Mouse (Mus musculus): ENCODE results near the gene Coq8a.

Coq8a gene

DNA sequence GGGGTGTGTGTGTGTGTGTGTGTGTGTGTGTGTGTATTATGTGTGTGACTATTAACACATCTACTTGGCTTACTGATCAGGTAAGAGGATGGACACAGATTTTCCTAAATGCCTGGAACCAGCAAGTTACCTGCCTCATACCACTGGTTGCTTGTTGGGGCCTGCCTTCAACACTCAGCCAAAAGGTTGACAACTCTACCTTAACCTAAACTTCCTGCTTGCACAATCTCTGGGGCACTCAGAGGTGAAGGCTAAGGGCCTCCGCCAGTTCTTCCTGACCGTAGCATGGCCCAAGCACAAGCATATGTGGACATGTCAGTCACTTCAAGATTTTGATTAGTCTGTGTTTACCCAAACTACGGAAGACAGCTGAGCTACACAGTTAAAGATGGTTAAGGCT, 1.4 kb downstream of the Coq8a start:
- DNase-seq (ENCODE audit: low read depth, low spot score) = no peak

DNA sequence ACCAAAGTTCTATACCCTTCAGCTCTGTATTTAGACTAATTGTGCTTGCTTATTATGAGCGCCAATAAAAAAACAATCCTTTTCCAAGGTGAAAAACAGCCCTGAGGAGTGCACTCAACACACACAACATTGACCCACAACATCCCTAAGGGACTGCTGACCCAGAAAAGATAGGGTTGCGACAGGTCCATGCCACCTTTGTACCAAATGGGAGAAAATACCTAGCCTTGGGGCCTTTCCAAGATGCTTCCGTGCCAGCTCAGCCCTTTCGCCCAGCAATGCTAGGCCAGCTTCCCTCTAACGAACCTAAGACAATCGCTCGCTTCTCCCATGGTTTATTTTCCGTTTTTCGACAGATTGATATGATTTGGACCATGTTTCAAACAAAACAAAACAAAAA, 2.9 kb downstream of the Coq8a start:
- DNase-seq (ENCODE audit: low read depth, low spot score) = no peak

DNA sequence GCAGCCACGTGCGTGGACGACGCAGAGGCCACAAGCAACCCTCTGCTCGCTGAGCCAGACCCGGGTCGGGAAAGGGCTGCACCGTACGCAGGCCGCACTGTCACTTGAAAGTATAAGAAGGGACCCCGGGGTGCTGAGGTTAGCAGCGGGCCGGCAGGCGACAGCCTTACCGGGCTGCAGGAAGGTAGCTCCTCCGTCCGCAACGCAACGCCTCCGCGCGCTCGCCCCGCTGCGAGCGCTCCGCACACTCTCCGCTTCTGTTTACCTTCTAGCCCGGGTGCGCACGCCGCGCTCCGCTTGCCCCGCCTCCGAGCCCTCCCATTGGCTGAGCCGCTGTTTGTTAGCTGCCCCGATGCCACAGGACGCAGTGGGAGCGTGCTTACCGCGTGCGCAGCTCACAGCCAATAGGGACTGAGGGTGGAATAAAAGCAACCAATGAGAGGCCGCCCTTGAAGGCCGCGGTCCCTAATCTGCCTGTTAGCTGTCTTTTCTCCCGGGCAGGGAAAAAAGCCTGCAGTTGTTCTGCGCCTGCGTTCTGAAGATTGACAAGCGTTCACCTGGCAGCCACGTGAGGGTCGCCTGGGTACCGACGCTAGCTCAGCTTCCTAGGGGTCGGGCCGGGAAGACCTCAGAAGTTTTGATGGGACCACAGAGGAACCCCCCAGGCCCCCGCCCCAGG, 3.6 kb downstream of the Coq8a start:
- DNase-seq (ENCODE audit: low read depth, low spot score) = peak; percentile 98

DNA sequence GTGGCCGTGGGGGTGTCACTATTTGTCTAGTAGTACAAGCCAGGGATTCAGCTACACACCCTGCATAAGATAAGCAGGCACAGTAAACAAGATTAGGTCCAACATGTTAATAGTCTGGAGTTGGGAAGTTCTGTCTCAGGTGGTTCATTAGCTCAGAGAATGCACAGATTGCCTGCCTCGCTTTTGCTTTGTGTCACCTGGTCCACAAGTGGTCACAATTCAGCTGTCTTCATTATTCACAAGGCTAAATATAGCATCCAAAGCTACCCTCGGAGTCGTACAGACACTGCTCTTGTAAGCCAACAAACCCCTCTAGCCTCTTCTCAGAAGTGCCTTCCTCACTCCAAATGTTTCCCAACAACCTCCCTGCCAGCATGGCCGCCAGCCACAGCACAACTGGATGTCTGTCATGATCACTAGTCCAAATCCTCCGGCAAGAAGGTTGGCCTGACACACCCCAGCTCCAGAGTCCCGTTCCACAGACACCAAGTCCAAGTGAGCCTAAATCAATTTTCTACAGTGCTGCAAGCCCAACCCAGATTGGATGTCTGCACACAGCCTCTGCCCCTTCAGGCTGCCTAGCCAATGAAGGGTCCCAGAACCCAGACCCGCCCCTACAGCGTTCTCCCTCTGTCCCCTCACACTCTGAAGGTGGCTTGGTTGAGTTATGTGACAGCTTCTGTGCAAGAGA, 4.5 kb downstream of the Coq8a start:
- DNase-seq (ENCODE audit: low read depth, low spot score) = peak; percentile 32

DNA sequence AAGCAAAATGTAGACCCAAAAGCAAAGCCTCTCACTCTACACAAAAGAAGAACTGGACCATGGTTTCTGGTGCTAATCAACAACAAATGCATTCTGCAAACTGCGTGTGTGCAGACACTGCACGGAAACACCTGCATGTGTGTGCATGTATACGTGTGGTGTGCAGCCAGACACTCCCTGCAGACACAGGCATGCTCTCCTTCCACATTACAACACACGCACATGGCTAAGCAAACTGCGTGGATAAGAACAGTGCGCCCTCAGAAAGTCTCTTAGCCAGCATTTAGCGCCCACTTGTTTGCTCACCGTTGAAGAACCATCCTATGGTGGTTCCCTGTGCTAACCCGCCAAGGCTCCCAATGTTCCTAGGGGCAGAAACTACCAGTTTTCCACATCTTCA, 5.4 kb downstream of the Coq8a start:
- DNase-seq (ENCODE audit: low read depth, low spot score) = no peak

DNA sequence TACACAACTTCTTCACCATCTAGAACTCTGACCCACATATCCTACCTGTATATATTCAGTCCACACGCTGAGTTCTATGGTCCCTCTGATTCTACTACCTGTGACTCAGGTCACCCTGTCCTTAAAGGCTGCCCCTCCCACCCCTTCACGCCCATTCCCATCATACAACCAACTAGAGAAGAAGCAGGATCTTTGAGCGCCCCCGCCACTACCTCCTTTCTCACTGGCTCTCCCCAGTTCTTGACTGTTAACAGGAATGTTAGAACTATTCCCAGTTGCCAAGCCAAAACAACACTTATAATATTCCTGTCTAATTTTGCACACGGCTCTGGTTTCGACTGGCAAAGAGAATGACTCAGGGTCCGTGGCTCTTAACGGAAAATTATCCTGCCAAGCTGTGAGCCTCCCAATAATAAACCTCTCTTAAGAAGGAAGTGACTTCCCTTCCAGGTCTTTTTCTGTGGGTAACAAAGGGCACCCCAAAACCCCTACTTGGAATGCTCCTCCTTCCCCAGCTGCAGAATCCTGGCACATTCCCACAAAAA, 5.9 kb downstream of the Coq8a start:
- peak; percentile 9 for DNase-seq (ENCODE audit: low read depth, low spot score)

DNA sequence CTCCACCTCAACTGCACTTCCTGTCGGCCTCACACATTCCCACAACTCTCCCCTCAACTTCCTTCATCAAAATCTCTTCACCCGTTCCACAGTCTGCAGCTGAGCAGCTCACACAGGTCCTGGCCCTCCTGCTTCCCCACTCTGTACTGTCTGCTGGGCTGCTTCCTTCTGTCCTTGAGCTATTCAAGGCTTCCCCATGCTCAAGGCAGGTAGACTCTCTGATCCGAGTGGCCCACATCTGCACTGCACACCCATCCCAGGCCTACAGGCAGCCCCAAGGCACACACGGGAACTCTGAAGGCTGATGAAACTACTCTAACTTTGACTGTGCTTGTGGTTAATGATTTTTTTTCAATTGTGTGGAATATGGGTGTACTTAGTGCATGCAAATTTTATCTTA, 6.5 kb downstream of the Coq8a start:
- no peak for DNase-seq (ENCODE audit: low read depth, low spot score)

DNA sequence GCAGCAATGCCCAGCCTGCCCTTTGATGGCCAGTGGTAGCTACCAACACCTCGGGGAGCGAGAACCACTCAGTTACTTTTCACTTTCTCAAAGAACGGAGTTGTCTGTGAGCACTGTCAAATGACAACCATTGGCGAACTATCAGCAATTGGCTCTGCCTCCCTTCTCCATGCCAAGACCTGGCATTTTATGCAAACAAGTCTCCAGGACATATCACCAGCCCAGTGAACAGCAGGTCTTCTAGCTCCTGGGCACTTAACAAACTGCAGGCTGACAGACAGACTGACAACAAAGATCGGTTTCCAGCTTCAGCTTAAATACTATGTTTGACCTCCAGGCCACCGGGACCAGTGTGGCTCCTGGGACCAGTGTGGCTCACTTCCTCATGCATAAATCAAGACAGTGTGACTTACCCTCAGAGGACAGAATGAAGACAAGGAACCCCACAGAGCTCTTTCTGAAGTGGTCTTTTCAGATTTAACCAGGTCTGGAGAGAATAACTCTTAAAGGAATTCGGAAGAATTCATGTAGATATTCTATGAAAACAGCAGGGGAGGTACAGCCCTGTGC, 7.7 kb downstream of the Coq8a start:
- DNase-seq (ENCODE audit: low read depth, low spot score) = no peak

DNA sequence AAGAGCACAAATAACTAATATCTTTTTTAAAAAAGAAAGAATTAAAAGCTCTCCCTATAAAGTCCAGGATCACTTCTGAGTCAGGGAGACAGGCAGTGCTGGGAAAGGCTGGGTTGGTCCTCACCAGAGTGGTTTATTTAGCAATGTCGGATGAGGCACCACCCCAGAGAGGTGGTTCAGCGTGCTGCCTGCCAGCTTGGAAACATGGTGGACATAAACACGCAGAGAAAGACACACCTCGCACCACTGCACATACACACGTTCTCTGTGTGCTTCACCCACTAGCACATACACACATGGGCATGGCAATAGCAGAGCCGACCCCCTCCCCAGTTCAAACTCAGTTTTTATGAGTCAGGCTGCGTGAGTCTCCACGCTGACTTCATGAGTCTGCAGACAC, 8.3 kb downstream of the Coq8a start:
- no peak for DNase-seq (ENCODE audit: low read depth, low spot score)

DNA sequence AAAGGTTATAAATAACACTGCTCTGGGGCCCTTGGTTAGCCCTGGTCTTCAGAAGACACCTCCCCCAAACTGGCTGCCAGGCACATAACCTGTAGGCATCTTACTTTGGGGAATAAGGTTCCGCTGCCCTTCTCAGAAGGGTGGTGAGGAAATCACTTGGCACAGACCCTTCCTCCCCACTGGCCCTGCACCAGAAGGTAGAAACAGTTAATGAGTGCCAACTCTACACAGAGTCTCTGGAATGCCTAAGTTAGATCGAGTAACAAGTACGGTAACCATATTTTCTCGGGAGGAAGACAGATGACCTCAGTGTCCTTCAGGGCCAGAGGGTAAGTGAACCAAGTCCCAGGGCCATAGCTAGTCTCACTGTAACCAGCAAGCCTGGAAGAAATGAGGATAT, 10.5 kb downstream of the Coq8a start:
- no peak for DNase-seq (ENCODE audit: low read depth, low spot score)

DNA sequence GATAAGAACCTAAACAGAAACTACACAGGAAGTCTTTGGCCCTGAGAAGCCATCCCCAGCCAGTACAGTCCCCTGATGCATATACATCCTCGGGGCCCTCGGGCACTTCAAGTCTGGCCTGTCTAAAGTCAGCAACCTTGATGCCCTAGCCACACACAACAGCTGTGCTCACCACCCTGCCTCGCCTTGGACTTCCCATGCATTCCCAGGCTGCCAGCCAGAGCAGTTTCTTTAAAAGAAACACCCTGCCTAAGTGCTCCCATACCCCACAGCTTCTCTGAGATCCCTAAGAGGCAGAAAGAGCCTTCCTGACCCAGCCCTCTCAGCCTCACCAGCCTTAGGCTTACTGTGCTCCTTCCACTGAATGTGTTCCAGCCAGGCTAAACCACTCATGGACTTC, 13.0 kb downstream of the Coq8a start:
- no peak for DNase-seq (ENCODE audit: low read depth, low spot score)

DNA sequence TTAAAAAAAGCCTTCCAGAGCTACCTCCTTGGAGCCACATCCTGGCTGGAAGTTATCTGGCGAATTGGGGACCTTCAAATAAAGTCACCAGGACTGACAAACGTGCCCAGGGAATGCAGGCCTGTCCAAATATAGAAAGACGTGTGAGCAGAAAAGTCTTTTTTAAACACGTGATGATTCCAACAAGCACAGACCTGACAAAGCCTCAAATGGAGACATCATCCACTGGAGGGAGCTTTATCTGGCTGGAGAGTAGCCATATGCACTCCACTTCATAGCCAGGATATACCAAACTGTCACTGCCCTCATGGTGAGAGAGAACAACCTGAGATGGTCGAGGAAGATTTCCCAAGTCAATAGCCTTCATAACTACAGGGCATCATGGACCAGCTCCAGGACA, 13.5 kb downstream of the Coq8a start:
- DNase-seq (ENCODE audit: low read depth, low spot score) = no peak

DNA sequence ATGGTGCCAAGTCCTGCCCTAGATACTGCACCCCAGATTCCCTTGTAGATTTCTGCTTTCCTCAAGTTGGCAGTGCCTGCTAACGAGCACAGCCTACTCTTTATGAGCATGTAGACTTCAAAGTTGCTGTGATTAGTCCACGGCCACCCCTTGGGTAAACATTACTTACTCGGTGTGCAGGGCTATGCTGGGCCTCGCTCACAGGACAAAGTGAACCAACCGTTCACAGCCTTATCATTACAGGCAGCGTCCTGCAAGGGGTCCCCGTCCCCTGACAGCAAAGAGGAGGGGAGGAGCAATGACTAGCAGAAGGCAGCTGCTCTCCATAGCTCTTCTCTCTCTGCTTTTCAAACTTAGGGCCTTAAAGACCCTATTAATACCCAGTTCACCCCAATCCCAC, 14.6 kb downstream of the Coq8a start:
- DNase-seq (ENCODE audit: low read depth, low spot score) = no peak

DNA sequence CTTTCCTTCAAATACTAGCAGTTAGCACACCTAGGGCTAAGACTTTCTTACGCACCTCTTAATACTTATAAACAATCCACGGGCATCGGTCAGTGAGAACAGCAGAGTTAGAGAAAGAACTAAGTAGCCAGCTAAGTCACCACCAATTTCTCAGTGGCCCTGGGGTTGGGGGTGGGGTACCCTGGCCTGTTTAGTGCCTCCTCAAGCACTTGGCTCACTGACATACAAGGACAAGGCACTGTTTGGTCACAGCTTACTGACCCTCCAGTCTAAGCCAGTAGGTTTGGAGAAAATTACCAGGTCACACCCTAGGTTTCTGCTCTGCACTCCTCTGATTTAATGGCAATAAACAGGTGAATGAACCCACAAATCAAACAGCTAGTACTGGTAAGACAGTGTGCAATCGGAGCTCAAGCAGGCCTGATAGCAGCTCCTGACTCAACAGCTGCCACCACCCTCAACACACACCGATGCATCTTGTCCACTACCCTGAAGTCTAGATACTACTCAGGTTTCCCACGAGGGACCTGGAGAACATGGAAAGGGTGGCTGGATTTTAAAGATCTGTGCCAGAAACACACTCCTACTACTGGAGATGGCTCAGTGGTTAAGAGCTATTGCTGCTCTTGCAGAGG, 15.8 kb downstream of the Coq8a start:
- DNase-seq (ENCODE audit: low read depth, low spot score) = no peak

DNA sequence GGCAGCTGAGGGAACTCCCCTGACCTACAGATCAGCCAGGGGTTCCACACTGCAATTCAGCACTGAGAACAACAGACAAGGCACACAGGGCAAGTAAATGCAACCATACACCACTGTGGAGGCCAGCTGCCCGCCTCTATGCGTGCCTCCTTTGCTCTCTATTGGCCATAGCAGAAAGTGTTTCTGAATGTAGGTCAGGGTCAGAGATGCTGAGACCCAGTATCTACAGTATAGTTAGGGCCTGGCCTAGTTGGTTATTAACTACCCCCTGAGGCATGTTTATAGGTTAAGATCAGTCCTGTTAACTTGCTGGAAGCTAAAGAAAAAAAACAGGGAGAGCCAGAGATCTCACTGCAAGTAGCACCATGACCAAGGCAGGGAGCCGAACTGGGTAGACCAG, 16.7 kb downstream of the Coq8a start:
- no peak for DNase-seq (ENCODE audit: low read depth, low spot score)

DNA sequence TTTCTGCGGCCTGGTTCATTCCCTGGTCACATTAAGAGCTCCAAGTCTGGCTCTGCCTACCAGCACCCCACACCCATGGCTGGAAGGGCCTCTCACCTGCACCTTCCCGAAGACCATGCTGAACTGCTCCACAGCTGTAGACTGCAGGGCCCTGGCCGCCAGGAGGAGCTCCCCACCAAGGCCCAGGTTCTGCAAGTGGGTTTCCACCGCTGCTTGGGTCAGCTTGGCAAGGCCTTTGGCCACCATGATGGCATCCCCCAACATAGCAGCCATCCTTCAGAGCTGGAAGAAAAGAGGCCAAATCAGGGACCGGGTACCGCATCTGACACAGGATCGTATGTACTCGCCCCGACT, 17.5 kb downstream of the Coq8a start:
- DNase-seq (ENCODE audit: low read depth, low spot score) = no peak

DNA sequence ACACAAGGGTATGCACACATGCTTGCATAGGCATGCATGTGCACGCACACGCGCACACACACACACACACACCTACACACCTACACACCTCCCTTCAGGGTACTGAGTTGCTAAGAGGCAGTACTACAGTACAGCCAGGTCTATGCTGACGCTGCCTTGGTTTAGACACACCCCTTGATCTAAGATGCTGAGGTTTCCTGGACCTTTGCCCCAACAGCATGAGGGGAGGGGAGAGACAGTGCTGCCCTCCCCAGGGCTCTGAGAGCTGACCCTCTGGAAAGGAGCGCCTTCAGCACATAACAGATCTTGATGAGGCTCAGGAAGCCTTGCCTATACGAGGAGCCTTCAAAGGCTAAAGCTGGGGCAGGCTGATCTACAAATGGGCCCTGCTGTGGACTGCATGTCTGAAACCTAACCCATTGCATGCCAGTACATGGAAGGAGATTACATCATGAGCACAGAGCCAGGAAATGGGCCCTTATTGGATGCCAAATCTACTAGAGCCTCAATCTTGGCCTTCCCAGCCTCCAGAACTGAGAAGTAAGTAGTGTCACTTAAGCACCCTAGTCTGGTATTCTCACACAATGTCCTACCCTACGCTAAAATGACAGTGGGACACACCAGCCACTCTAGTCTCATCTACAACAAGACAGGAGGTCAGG, 18.0 kb downstream of the Coq8a start:
- no peak for DNase-seq (ENCODE audit: low read depth, low spot score)

DNA sequence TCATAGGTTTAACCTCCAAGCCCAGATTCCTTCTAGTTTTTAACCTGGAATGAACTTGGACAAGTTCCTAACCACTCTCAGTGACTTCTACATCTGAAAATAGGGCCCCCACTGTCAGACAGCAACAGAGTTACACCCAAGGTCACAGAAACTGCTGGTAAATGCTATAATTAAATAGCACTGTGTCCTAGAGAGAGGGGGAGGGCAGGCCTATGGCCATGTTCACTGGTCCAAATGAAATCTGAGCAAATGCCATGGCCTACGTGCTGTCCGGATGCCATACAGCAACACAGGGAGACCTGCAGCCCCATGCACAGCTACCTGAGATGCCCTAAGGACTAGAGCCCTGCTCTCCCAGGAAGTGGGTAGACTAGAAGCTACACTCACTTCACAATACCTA, 19.6 kb downstream of the Coq8a start:
- DNase-seq (ENCODE audit: low read depth, low spot score) = no peak

DNA sequence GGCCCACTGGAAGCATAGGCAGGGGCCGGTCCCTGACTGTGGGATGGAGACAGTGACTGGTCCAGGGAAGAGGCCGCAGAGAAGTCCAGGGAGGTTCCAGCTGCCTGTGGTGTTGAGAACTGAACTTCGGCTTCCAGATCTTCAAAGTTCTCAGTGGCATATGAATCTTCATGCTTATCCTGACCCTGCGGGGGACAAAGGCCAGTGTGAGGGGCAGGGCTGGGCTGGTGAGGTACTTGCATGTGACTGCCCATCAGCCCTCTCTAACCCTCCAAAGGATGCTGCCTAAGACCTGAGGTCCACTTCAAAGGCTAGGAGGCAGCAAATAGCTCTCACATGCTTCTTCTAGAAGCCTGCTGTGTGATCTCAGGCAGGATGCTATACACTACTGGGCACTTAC, 20.3 kb downstream of the Coq8a start:
- DNase-seq (ENCODE audit: low read depth, low spot score) = no peak

DNA sequence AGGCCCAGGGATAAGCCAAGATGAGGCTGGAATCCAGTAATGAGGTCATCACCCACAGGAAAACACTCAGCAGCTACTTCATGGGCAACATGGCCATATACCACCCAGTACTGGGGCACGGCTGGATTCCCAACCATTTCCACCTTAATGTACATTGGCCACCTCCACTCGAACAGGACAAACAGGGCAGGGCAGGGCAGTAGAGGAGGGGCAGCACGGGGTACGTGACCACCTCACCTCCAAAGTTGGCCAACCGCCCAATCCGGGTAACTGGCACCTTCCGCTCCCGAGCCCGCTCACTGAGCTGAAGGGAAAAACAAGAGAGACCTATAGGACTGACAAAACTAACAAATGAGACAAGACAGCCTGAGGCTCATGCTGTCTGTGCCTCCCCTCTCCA, 21.1 kb downstream of the Coq8a start:
- no peak for DNase-seq (ENCODE audit: low read depth, low spot score)

DNA sequence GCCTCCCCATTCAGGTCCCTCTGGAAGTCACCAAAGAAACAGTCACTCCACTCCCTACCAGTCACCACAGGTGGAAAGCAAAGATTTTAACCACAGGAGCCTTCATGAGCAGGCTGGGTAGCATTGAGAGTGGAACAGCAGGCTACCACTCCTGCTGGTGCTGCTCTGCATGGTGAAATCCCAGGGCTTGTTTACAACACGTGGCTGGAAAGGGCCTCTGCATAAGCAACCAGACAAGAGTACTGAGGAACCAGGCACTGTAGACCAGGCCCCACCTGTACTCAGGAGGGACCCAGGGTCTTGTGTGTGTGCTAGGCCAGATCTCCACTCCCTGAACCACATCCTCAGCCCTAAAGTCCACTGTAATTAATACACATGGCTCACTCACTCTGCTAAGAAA, 22.6 kb downstream of the Coq8a start:
- no peak for DNase-seq (ENCODE audit: low read depth, low spot score)

DNA sequence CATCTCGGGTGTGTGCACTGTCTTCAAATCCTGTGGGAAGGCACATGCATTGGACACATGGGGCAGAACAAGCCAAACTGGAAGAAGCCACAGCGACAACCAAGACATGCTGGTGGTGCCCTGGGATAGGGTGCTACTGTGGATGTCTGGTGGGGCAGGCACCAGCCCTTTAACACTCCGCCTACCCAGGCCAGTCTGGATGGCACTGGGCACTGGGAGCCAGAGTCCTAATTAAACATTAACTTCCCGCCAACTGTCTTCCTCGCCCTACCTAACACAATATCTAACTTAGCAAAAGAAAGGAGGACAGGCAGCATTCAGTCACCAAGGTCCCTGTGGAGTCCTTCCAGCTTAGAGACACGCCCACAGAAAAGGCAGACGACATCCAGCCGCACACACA, 23.8 kb downstream of the Coq8a start:
- no peak for DNase-seq (ENCODE audit: low read depth, low spot score)
